Mouse (Mus musculus) brain, embryonic 14.5 days (tissue): Measurements from ENCODE around the gene Olfr957.

Experiments used
- CTCF ChIP-seq: fragments of 200-500 bp; IDR thresholded peaks from 2 replicates; pipeline ENCODE4 v1.5.1; 2012; ENCODE audit warnings: inconsistent platforms, mild to moderate bottlenecking, moderate library complexity, borderline replicate concordance; ENCODE audit not compliant: insufficient read depth, insufficient read length; ENCODE audit errors: extremely low read depth
- POLR2A ChIP-seq: fragments of 200-500 bp; IDR thresholded peaks from 2 replicates; pipeline ENCODE4 v1.6.1; 2012; ENCODE audit warnings: mild to moderate bottlenecking, inconsistent platforms, borderline replicate concordance; ENCODE audit not compliant: poor library complexity, insufficient read depth, insufficient read length, severe bottlenecking; ENCODE audit errors: extremely low read depth

DNA sequence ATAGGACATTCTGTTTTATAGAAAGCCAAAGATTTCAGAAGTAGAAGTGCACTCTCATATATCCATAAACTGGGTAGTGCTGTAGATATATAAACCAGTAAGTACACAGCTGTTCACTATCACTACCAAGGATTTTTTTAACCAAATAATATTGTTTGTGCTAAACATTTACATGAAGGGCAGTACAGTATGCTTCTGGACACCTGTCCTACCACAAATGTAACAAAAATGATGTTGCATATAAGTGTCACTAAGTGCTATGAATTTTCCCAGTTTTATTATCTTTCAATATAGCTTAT lies 42.7 kb upstream of the Olfr957 start:
- no peak for TF ChIP-seq CTCF
- no peak for TF ChIP-seq POLR2A
